Mouse (Mus musculus): ENCODE data around the gene Tmem266.

GRCm38 (mm10) chr9:55368011-55368410 is 41.3 kb downstream of the Tmem266 start:
- no peak for TF ChIP-seq CTCF (IDR thresholded peaks at IDR 0.05; ENCODE audit: low read depth, low read length)
- TF ChIP-seq POLR2A (IDR thresholded peaks at IDR 0.05; ENCODE audit: extremely low read depth, insufficient read depth, low read length), result no peak
